Mouse (Mus musculus): ENCODE data around the gene C130026I21Rik. TPM values are rescaled to one million over a fixed set of nuclear protein-coding genes. Genes with fewer than 3 reads are reported as not detected.
"Not testable (repeated sequence)": the region's sequence is repeated elsewhere in the genome, so short reads cannot be mapped to it uniquely, and the experiment has no call there.

The C130026I21Rik gene
- total RNA-seq, 1 experiment from 2014 or later: 7.4 TPM

- ATAC-seq (replicated peaks; ENCODE audit: low read depth, poor library complexity, severe bottlenecking): not testable (repeated sequence)
Observed at GRCm38 (mm10) chr1:85073099-85073498, 197.3 kb downstream of the C130026I21Rik start.

GRCm38 (mm10) chr1:85071690-85072089 lies 198.7 kb downstream of the C130026I21Rik start:
- ATAC-seq (replicated peaks; ENCODE audit: low read depth, poor library complexity, severe bottlenecking): not testable (repeated sequence)

- not testable (repeated sequence) for ATAC-seq (replicated peaks; ENCODE audit: low read depth, poor library complexity, severe bottlenecking)
Observed at GRCm38 (mm10) chr1:85035801-85036200, 234.6 kb downstream of the C130026I21Rik start.

GRCm38 (mm10) chr1:85034394-85034793 lies 236.0 kb downstream of the C130026I21Rik start:
- not testable (repeated sequence) for ATAC-seq (replicated peaks; ENCODE audit: low read depth, poor library complexity, severe bottlenecking)

- ATAC-seq (replicated peaks; ENCODE audit: low read depth, poor library complexity, severe bottlenecking): not testable (repeated sequence)
Observed at GRCm38 (mm10) chr1:85033616-85034015, 236.8 kb downstream of the C130026I21Rik start.

- not testable (repeated sequence) for ATAC-seq (replicated peaks; ENCODE audit: low read depth, poor library complexity, severe bottlenecking)
Observed at GRCm38 (mm10) chr1:85030211-85030610, 240.2 kb downstream of the C130026I21Rik start.

- ATAC-seq (replicated peaks; ENCODE audit: low read depth, poor library complexity, severe bottlenecking): not testable (repeated sequence)
Observed at GRCm38 (mm10) chr1:85011933-85012332, 258.4 kb downstream of the C130026I21Rik start.

GRCm38 (mm10) chr1:85010947-85011346 lies 259.4 kb downstream of the C130026I21Rik start:
- not testable (repeated sequence) for ATAC-seq (replicated peaks; ENCODE audit: low read depth, poor library complexity, severe bottlenecking)

- not testable (repeated sequence) for ATAC-seq (replicated peaks; ENCODE audit: low read depth, poor library complexity, severe bottlenecking)
Observed at GRCm38 (mm10) chr1:85007737-85008136, 262.6 kb downstream of the C130026I21Rik start.

- not testable (repeated sequence) for ATAC-seq (replicated peaks; ENCODE audit: low read depth, poor library complexity, severe bottlenecking)
Observed at GRCm38 (mm10) chr1:84999241-84999640, 271.1 kb downstream of the C130026I21Rik start.

GRCm38 (mm10) chr1:84996305-84996704 lies 274.1 kb downstream of the C130026I21Rik start:
- ATAC-seq (replicated peaks; ENCODE audit: low read depth, poor library complexity, severe bottlenecking): not testable (repeated sequence)

- not testable (repeated sequence) for ATAC-seq (replicated peaks; ENCODE audit: low read depth, poor library complexity, severe bottlenecking)
Observed at GRCm38 (mm10) chr1:84994461-84994860, 275.9 kb downstream of the C130026I21Rik start.

GRCm38 (mm10) chr1:84993688-84994319 lies 276.6 kb downstream of the C130026I21Rik start:
- not testable (repeated sequence) for ATAC-seq (replicated peaks; ENCODE audit: low read depth, poor library complexity, severe bottlenecking)

- ATAC-seq (replicated peaks; ENCODE audit: low read depth, poor library complexity, severe bottlenecking): 0 out of 2 replicates have a peak, but pooled peaks have one; percentile 11
Observed at GRCm38 (mm10) chr1:84993235-84993634, 277.1 kb downstream of the C130026I21Rik start.

GRCm38 (mm10) chr1:84992827-84993226 lies 277.5 kb downstream of the C130026I21Rik start:
- not testable (repeated sequence) for ATAC-seq (replicated peaks; ENCODE audit: low read depth, poor library complexity, severe bottlenecking)

GRCm38 (mm10) chr1:84989044-84989443 lies 281.3 kb downstream of the C130026I21Rik start:
- ATAC-seq (replicated peaks; ENCODE audit: low read depth, poor library complexity, severe bottlenecking): not testable (repeated sequence)

GRCm38 (mm10) chr1:84987729-84988128 lies 282.6 kb downstream of the C130026I21Rik start:
- ATAC-seq (replicated peaks; ENCODE audit: low read depth, poor library complexity, severe bottlenecking): not testable (repeated sequence)

- ATAC-seq (replicated peaks; ENCODE audit: low read depth, poor library complexity, severe bottlenecking): not testable (repeated sequence)
Observed at GRCm38 (mm10) chr1:84961779-84962178, 308.6 kb downstream of the C130026I21Rik start.

GRCm38 (mm10) chr1:84957713-84958112 lies 312.7 kb downstream of the C130026I21Rik start:
- ATAC-seq (replicated peaks; ENCODE audit: low read depth, poor library complexity, severe bottlenecking): not testable (repeated sequence)

- ATAC-seq (replicated peaks; ENCODE audit: low read depth, poor library complexity, severe bottlenecking): not testable (repeated sequence)
Observed at GRCm38 (mm10) chr1:84956771-84957170, 313.6 kb downstream of the C130026I21Rik start.

GRCm38 (mm10) chr1:84952456-84953181 lies 317.7 kb downstream of the C130026I21Rik start:
- no peak for ATAC-seq (replicated peaks; ENCODE audit: low read depth, poor library complexity, severe bottlenecking)

Data from common myeloid progenitor, adult 5-6 weeks (primary cell).